Mouse (Mus musculus): ENCODE results near the gene Rhox2c. TPM values are rescaled to one million over a fixed set of nuclear protein-coding genes. Genes with fewer than 3 reads are reported as not detected.
"Not testable (repeated sequence)": the region's sequence is repeated elsewhere in the genome, so short reads cannot be mapped to it uniquely, and the experiment has no call there.

Rhox2c gene
- not detected in 2 replicates for polyA plus RNA-seq (2014; fragmentation: Nextera tagmentation; extraction: Ambion mirVana)

- not testable (repeated sequence) for H3K27me3 ChIP-seq (ENCODE audit: control insufficient read depth, insufficient read depth, low read length); DNase-seq (ENCODE audit: low spot score); H3K9me3 ChIP-seq (ENCODE audit: control insufficient read depth, low read length); H3K36me3 ChIP-seq (ENCODE audit: control insufficient read depth, insufficient read depth, low read length); H3K4me2 ChIP-seq (ENCODE audit: low read depth); ATAC-seq (ENCODE audit: insufficient read depth, low FRiP score, low TSS enrichment); H3K4me1 ChIP-seq (ENCODE audit: control insufficient read depth, insufficient read depth, low read length); H3K9ac ChIP-seq (ENCODE audit: low read length); H3K4me3 ChIP-seq (ENCODE audit: low read depth, low read length); H3K27ac ChIP-seq (ENCODE audit: low read depth, low read length)
- WGBS = 97% methylated on average over 5 of the region's 10 CpGs
Measured at GRCm38 (mm10) chrX:37453380-37453779, at the start of gene Rhox2c. Rhox2c (plus strand) TSS chrX:37453680.

GRCm38 (mm10) chrX:37411767-37412166 is 41.7 kb upstream of the Rhox2c start, which contains the start of gene Rhox2b:
Rhox2b (plus strand) TSS chrX:37412067.
- not testable (repeated sequence) for H3K36me3 ChIP-seq (ENCODE audit: control insufficient read depth, insufficient read depth, low read length); H3K4me2 ChIP-seq (ENCODE audit: low read depth); H3K4me1 ChIP-seq (ENCODE audit: control insufficient read depth, insufficient read depth, low read length); H3K4me3 ChIP-seq (ENCODE audit: low read depth, low read length); H3K27ac ChIP-seq (ENCODE audit: low read depth, low read length); H3K27me3 ChIP-seq (ENCODE audit: control insufficient read depth, insufficient read depth, low read length); H3K9ac ChIP-seq (ENCODE audit: low read length); DNase-seq (ENCODE audit: low spot score); H3K9me3 ChIP-seq (ENCODE audit: control insufficient read depth, low read length); ATAC-seq (ENCODE audit: insufficient read depth, low FRiP score, low TSS enrichment)
- WGBS = no CpG with 5 or more reads among the region's 9 CpGs

GRCm38 (mm10) chrX:37432194-37432593 is 21.3 kb upstream of the Rhox2c start, which contains the start of gene Rhox4b:
Rhox4b (plus strand) TSS chrX:37432494.
- not testable (repeated sequence) for ATAC-seq (ENCODE audit: insufficient read depth, low FRiP score, low TSS enrichment)

GRCm38 (mm10) chrX:37458285-37458684 is 4.8 kb downstream of the Rhox2c start, which contains the start of gene Rhox3c:
Rhox3c (plus strand) TSS chrX:37458585.
- H3K9me3 ChIP-seq (ENCODE audit: control insufficient read depth, low read length); DNase-seq (ENCODE audit: low spot score); H3K4me2 ChIP-seq (ENCODE audit: low read depth); H3K27ac ChIP-seq (ENCODE audit: low read depth, low read length); H3K4me1 ChIP-seq (ENCODE audit: control insufficient read depth, insufficient read depth, low read length); ATAC-seq (ENCODE audit: insufficient read depth, low FRiP score, low TSS enrichment); H3K4me3 ChIP-seq (ENCODE audit: low read depth, low read length); H3K27me3 ChIP-seq (ENCODE audit: control insufficient read depth, insufficient read depth, low read length); H3K36me3 ChIP-seq (ENCODE audit: control insufficient read depth, insufficient read depth, low read length); H3K9ac ChIP-seq (ENCODE audit: low read length): not testable (repeated sequence)
- 91% methylated on average over 3 of the region's 4 CpGs for WGBS

More at GRCm38 (mm10) chrX:37432194-37432593, 21.3 kb upstream of the Rhox2c start, which contains the start of gene Rhox4b:
- H3K4me3 ChIP-seq (ENCODE audit: low read depth, low read length); H3K36me3 ChIP-seq (ENCODE audit: control insufficient read depth, insufficient read depth, low read length); H3K4me1 ChIP-seq (ENCODE audit: control insufficient read depth, insufficient read depth, low read length); H3K9ac ChIP-seq (ENCODE audit: low read length); DNase-seq (ENCODE audit: low spot score); H3K27me3 ChIP-seq (ENCODE audit: control insufficient read depth, insufficient read depth, low read length); H3K9me3 ChIP-seq (ENCODE audit: control insufficient read depth, low read length); H3K27ac ChIP-seq (ENCODE audit: low read depth, low read length); H3K4me2 ChIP-seq (ENCODE audit: low read depth): not testable (repeated sequence)
- 91% methylated on average over 14 of the region's 15 CpGs for WGBS

GRCm38 (mm10) chrX:37480037-37480436 is 26.6 kb downstream of the Rhox2c start, which contains the start of gene Rhox4c:
Rhox4c (plus strand) TSS chrX:37480337.
- not testable (repeated sequence) for H3K4me3 ChIP-seq (ENCODE audit: low read depth, low read length); H3K9me3 ChIP-seq (ENCODE audit: control insufficient read depth, low read length); H3K4me1 ChIP-seq (ENCODE audit: control insufficient read depth, insufficient read depth, low read length); H3K27me3 ChIP-seq (ENCODE audit: control insufficient read depth, insufficient read depth, low read length); DNase-seq (ENCODE audit: low spot score); H3K9ac ChIP-seq (ENCODE audit: low read length); ATAC-seq (ENCODE audit: insufficient read depth, low FRiP score, low TSS enrichment); H3K27ac ChIP-seq (ENCODE audit: low read depth, low read length); H3K36me3 ChIP-seq (ENCODE audit: control insufficient read depth, insufficient read depth, low read length); H3K4me2 ChIP-seq (ENCODE audit: low read depth)
- 95% methylated on average over 14 of the region's 14 CpGs for WGBS

GRCm38 (mm10) chrX:37514059-37514458 is 60.6 kb downstream of the Rhox2c start, which contains the start of gene Rhox4d:
Rhox4d (plus strand) TSS chrX:37514359.
- H3K4me1 ChIP-seq (ENCODE audit: control insufficient read depth, insufficient read depth, low read length); H3K9ac ChIP-seq (ENCODE audit: low read length): not testable (repeated sequence)
- 91% methylated on average over 12 of the region's 18 CpGs for WGBS

More at GRCm38 (mm10) chrX:37514059-37514458, 60.6 kb downstream of the Rhox2c start, which contains the start of gene Rhox4d:
- not testable (repeated sequence) for H3K27me3 ChIP-seq (ENCODE audit: control insufficient read depth, insufficient read depth, low read length); H3K27ac ChIP-seq (ENCODE audit: low read depth, low read length); DNase-seq (ENCODE audit: low spot score); H3K9me3 ChIP-seq (ENCODE audit: control insufficient read depth, low read length); H3K36me3 ChIP-seq (ENCODE audit: control insufficient read depth, insufficient read depth, low read length); H3K4me3 ChIP-seq (ENCODE audit: low read depth, low read length); ATAC-seq (ENCODE audit: insufficient read depth, low FRiP score, low TSS enrichment); H3K4me2 ChIP-seq (ENCODE audit: low read depth)

Other genes starting within 250 kb of the Rhox2c start
- gene Gm9, start 242.6 kb upstream of the Rhox2c start, polyA plus RNA-seq (2014; fragmentation: Nextera tagmentation; extraction: Ambion mirVana) = not detected in 2 replicates
- not detected in 2 replicates for gene Rhox1, start 231.4 kb upstream of the Rhox2c start, polyA plus RNA-seq (2014; fragmentation: Nextera tagmentation; extraction: Ambion mirVana)
- gene Rhox2a, start 208.7 kb upstream of the Rhox2c start, polyA plus RNA-seq (2014; fragmentation: Nextera tagmentation; extraction: Ambion mirVana) = not detected in 2 replicates
- gene Rhox3a, start 203.8 kb upstream of the Rhox2c start, polyA plus RNA-seq (2014; fragmentation: Nextera tagmentation; extraction: Ambion mirVana) = not detected in 2 replicates
- 0.42 TPM in 1 of 2 replicates, not detected in the other for gene Rhox4a, start 188.3 kb upstream of the Rhox2c start, polyA plus RNA-seq (2014; fragmentation: Nextera tagmentation; extraction: Ambion mirVana)
- not detected in 2 replicates for gene Rhox3a2, start 73.7 kb upstream of the Rhox2c start, polyA plus RNA-seq (2014; fragmentation: Nextera tagmentation; extraction: Ambion mirVana)
- not detected in 2 replicates for gene Rhox4a2, start 62.8 kb upstream of the Rhox2c start, polyA plus RNA-seq (2014; fragmentation: Nextera tagmentation; extraction: Ambion mirVana)
- gene Rhox2b, start 41.6 kb upstream of the Rhox2c start, polyA plus RNA-seq (2014; fragmentation: Nextera tagmentation; extraction: Ambion mirVana) = not detected in 2 replicates
- not detected in 2 replicates for gene Rhox4b, start 21.2 kb upstream of the Rhox2c start, polyA plus RNA-seq (2014; fragmentation: Nextera tagmentation; extraction: Ambion mirVana)
- not detected in 2 replicates for gene Rhox3c, start 4.9 kb downstream of the Rhox2c start, polyA plus RNA-seq (2014; fragmentation: Nextera tagmentation; extraction: Ambion mirVana)
- gene Rhox4c, start 26.7 kb downstream of the Rhox2c start, polyA plus RNA-seq (2014; fragmentation: Nextera tagmentation; extraction: Ambion mirVana) = not detected in 2 replicates
- gene Rhox2d, start 39.7 kb downstream of the Rhox2c start, polyA plus RNA-seq (2014; fragmentation: Nextera tagmentation; extraction: Ambion mirVana) = not detected in 2 replicates
- gene Rhox4d, start 60.7 kb downstream of the Rhox2c start, polyA plus RNA-seq (2014; fragmentation: Nextera tagmentation; extraction: Ambion mirVana) = not detected in 2 replicates
- gene Rhox2e, start 76.8 kb downstream of the Rhox2c start, polyA plus RNA-seq (2014; fragmentation: Nextera tagmentation; extraction: Ambion mirVana) = not detected in 2 replicates
- gene Rhox3e, start 88.3 kb downstream of the Rhox2c start, polyA plus RNA-seq (2014; fragmentation: Nextera tagmentation; extraction: Ambion mirVana) = not detected in 2 replicates
- not detected in 2 replicates for gene Rhox4e, start 103.7 kb downstream of the Rhox2c start, polyA plus RNA-seq (2014; fragmentation: Nextera tagmentation; extraction: Ambion mirVana)
- gene Rhox2f, start 117.7 kb downstream of the Rhox2c start, polyA plus RNA-seq (2014; fragmentation: Nextera tagmentation; extraction: Ambion mirVana) = not detected in 2 replicates
- gene Rhox3f, start 127.3 kb downstream of the Rhox2c start, polyA plus RNA-seq (2014; fragmentation: Nextera tagmentation; extraction: Ambion mirVana) = not detected in 2 replicates
- not detected in 2 replicates for gene Rhox4f, start 154.0 kb downstream of the Rhox2c start, polyA plus RNA-seq (2014; fragmentation: Nextera tagmentation; extraction: Ambion mirVana)
- gene Rhox3g, start 174.9 kb downstream of the Rhox2c start, polyA plus RNA-seq (2014; fragmentation: Nextera tagmentation; extraction: Ambion mirVana) = not detected in 2 replicates
- gene Rhox2g, start 189.8 kb downstream of the Rhox2c start, polyA plus RNA-seq (2014; fragmentation: Nextera tagmentation; extraction: Ambion mirVana) = not detected in 2 replicates
- gene Rhox4g, start 197.6 kb downstream of the Rhox2c start, polyA plus RNA-seq (2014; fragmentation: Nextera tagmentation; extraction: Ambion mirVana) = not detected in 2 replicates
- gene Rhox3h, start 215.1 kb downstream of the Rhox2c start, polyA plus RNA-seq (2014; fragmentation: Nextera tagmentation; extraction: Ambion mirVana) = not detected in 2 replicates
- gene Rhox2h, start 219.6 kb downstream of the Rhox2c start, polyA plus RNA-seq (2014; fragmentation: Nextera tagmentation; extraction: Ambion mirVana) = not detected in 2 replicates